Mouse (Mus musculus) heart, postnatal 10 days (tissue): ENCODE results near the gene H2afz. TPM values are rescaled to one million over a fixed set of nuclear protein-coding genes. Genes with fewer than 3 reads are reported as not detected.

Experiments
- DNase-seq, 2 experiments: peaks; one replicate each; pipeline ENCODE4 v3.0.0; 2021
- intact Hi-C: fragments of 180-260 bp; cut with DNase I; formaldehyde crosslinking; loops from one replicate; pipeline ENCODE4 v1.15.1; 2025
- total RNA-seq, 2 experiments: library from RNA; stranded (reverse); gene quantifications; 2 replicates each; pipeline ENCODE4 v1.2.3; 2021

The H2afz gene
- total RNA-seq, 2 experiments from 2014 or later = 153 to 154 TPM

DNA sequence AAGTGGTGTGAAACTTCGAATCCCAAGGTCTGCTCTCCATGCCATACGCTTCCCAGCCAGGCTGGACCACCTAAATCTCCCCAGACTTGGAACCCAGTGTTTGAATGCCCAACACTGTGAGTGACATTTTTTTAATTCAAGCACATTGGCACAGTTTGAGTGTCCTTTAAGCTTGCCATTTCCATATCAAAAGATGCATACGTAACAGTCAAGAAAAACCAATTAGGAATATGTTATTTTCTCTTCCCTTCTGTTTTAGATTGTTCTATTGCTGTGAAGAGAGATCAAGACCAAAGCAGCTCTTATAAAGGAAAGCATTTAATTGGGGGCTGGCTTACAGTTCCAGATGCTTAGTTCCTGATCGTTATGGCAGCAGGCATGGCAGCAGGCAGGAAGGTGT, 2.9 kb upstream of the H2afz start:
- intact Hi-C loops = loop anchor here (10.0 kb wide), 1 partner anchor 663 kb away; the partner anchor contains the start of gene Eif4e
- DNase-seq = no peak

GRCm38 (mm10) chr3:137862600-137862999, 1.7 kb upstream of the H2afz start:
- no peak for DNase-seq
- intact Hi-C loops = loop anchor here (10.0 kb wide), 1 partner anchor 662 kb away; the partner anchor contains the start of gene Eif4e

- intact Hi-C loops = loop anchor here (1.0 to 10.0 kb wide), 3 partner anchors 55 to 661 kb away; partner anchors contain the start of genes Eif4e, Lamtor3 and Trmt10a
- DNase-seq = no peak
These were observed 760 bp upstream of the H2afz start for GRCm38 (mm10) chr3:137863330-137864123.

DNA sequence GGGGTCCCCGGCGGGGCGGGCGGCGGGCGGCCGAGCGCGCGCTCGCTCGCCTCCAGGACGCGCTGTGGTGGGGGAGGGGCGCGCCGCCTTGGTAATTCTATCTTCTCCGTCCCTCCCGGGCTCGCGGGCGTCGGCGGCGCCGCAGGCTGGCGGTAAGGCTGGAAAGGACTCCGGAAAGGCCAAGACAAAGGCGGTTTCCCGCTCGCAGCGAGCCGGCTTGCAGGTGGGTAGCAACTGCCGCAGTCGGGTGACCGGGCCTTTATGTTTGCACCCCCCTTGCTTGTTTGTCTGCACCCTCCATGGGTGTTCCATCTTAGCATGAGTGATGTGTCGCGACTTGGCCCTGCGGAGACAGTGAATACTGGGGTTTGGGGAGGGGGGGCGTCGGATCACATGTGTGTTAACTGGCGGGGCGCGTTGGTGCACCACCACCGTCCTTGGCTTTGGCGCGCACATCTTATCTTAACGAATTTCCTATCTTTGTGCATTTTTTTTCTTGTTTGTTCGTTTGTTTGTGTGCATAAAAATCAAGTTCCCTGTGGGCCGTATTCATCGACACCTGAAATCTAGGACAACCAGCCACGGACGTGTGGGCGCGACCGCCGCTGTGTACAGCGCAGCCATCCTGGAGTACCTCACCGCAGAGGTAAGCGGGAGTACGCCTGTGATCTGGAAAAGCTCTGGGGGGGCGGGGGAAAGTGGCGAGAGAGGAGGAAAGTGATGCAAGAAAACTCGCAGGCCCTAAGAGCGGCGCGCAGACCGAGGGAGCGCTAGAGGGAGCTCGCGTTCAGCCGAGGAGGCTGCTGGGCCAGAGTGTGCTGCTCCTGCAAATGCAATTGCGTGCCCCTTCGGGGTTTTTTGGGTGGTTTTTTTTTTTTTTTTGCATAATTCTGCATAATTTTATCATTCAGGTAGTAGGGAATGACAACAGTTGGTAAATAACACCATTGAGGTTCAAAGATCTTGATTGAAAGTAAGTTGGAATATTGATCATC, 998 bp downstream of the H2afz start:
- intact Hi-C loops = loop anchor here (1.0 to 10.0 kb wide), 3 partner anchors 54 to 660 kb away; partner anchors contain the start of genes Eif4e, Lamtor3 and Trmt10a
- peak; percentile 88 to 92 for DNase-seq

- intact Hi-C loops = loop anchor here (2.0 to 10.0 kb wide), 2 partner anchors 122 to 658 kb away; partner anchors contain the start of gene Eif4e
- DNase-seq = no peak
These were observed 2.8 kb downstream of the H2afz start for GRCm38 (mm10) chr3:137867133-137867436.

- DNase-seq = peak; percentile 65 to 76
- intact Hi-C loops = loop anchor here (2.0 to 10.0 kb wide), 2 partner anchors 121 to 657 kb away; partner anchors contain the start of gene Eif4e
These were observed 3.3 kb downstream of the H2afz start, which contains the start of gene Dnajb14 for GRCm38 (mm10) chr3:137867437-137868093. Gene Dnajb14, plus strand, starts transcription at chr3:137867675.

- intact Hi-C loops = loop anchor here (10.0 kb wide), 1 partner anchor 656 kb away; the partner anchor contains the start of gene Eif4e
- DNase-seq = no peak
These were observed 4.0 kb downstream of the H2afz start for GRCm38 (mm10) chr3:137868094-137868913.

GRCm38 (mm10) chr3:137869395-137869794, 5.1 kb downstream of the H2afz start:
- intact Hi-C loops = loop anchor here (10.0 kb wide), 1 partner anchor 655 kb away; the partner anchor contains the start of gene Eif4e
- DNase-seq = no peak

DNA sequence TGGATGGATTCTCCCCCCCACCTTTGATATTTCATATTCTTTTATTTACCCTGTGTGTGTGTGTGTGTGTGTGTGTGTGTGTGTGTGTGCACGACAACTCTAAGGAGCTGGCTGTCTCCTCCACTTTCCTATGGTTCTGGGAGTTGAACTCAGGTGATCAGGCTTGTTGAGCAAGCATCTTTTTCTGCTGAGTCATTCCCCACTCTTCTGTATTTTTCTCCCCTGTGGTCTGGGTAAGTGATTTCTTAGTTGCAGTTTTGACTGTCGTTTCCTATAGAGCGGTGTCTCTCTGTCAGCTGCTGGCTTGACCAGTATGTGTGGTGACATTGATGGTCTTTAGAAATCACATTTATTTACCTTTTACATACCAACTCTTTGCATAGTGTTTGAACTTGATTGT, 15.0 kb downstream of the H2afz start:
- intact Hi-C loops = no loop called here
- DNase-seq = no peak

DNA sequence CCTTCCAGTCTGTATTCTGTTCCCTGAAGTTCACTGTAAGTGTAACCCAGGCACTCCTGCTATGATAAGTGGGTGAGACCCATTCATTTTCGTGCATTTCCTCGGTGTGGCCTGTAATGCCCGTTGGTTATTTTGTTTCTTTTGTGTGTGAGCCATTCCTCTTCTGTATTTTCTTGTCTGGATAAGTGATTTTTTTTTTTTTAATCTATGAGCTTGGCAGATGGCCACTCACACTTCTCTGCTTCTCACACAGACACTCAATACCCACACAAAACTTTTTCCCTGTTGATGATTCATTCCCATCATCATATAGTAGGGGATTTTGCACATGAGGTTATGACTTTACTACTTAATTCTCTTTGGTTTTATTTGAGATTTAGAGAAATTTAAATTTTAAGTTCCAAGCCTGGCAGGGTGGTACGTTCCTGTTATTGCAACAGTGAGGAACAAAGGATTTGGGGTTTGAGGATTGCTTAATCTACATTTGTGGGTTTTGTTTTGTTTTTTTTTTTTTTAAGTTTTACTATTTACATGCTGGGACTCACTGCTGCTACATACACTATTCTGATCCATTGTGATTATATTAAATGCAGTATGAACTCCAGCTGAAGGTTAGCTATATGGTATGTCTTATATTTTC, 15.9 kb downstream of the H2afz start:
- DNase-seq = no peak
- intact Hi-C loops = no loop called here

GRCm38 (mm10) chr3:137881093-137881492, 16.8 kb downstream of the H2afz start:
- intact Hi-C loops = no loop called here
- no peak for DNase-seq

GRCm38 (mm10) chr3:137887961-137888360, 23.7 kb downstream of the H2afz start:
- no peak for DNase-seq

GRCm38 (mm10) chr3:137891089-137891488, 26.8 kb downstream of the H2afz start:
- intact Hi-C loops = no loop called here
- peak in 1 of 2 experiments; percentile 9 for DNase-seq

More at GRCm38 (mm10) chr3:137887961-137888360, 23.7 kb downstream of the H2afz start:
- intact Hi-C loops = no loop called here

DNA sequence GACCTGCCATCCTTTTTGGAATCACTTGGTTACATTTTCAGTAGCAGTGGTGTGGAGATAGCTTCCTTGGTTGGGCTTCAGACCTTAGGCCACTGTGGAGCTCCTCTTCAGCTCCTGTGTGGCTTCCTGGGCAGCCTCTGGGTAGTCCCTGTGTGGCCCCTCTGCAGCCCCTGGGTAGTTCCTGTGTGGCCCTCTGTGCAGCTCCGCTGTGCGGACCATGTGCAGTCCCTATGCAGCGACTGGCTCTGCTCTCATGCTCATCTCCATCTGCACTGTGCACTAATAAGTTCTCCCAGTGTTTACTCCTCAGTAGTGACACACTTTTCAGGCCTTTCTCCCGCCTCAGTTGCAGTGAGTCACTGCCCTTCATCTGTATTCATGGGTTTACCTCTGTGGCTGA, 27.8 kb downstream of the H2afz start:
- intact Hi-C loops = no loop called here
- no peak for DNase-seq

DNA sequence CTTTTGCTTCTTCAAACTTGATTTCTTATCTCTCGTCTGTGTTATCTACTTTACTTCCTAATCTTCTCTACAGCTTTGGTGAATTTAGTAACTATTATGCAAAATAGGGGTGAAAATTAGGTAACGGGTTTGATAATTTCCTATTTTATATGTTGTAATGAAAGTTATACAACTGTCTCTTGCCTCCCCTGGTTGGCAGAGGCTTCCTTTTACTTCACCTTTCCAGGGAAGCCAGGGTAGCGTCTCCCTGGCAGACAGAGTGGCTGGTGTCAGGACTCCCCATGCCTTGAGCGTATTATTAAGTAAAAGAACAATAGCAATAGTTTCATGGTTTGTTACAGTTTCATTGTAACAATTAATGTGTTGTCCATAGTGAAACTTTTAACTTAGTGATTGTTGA, 29.5 kb downstream of the H2afz start:
- DNase-seq = no peak
- intact Hi-C loops = no loop called here

DNA sequence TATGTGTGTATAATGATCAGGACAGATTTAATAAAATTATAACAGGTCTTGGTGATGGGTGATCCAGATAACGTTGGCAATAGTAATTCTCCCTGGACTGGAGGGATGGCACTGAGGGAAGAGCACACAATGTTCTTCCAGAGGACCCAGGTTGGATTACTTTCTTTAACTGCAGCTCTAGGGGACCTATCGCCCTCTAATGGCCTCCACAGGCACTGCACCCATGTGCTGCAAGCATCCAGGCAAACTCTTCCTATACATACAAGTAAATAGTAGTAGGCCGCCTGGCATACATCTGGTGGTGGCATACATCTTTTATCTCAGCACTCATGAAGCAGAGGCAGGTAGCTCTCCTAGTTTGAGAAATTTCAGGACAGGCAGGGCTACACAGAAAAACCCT, 30.9 kb downstream of the H2afz start:
- DNase-seq = no peak
- intact Hi-C loops = no loop called here

GRCm38 (mm10) chr3:137896386-137896785, 32.1 kb downstream of the H2afz start:
- DNase-seq = no peak

GRCm38 (mm10) chr3:137896867-137897266, 32.6 kb downstream of the H2afz start:
- DNase-seq = no peak
- intact Hi-C loops = no loop called here

More at GRCm38 (mm10) chr3:137896386-137896785, 32.1 kb downstream of the H2afz start:
- intact Hi-C loops = no loop called here

GRCm38 (mm10) chr3:137897685-137898084, 33.4 kb downstream of the H2afz start:
- intact Hi-C loops = no loop called here
- DNase-seq = no peak
